Mouse (Mus musculus) spleen, postnatal 4 days (tissue): ENCODE measurements around the gene Arhgap31.

ENCODE experiments used
- DNase-seq, 2 experiments: peaks; one replicate each; pipeline ENCODE4 v3.0.0; 2022; ENCODE audit warnings: low spot score in 2 of 2

The Arhgap31 gene

GRCm38 (mm10) chr16:38598986-38599680 lies 113.9 kb downstream of the Arhgap31 start:
- DNase-seq, result no peak

- no peak for DNase-seq
Measured at GRCm38 (mm10) chr16:38596651-38597050, 116.4 kb downstream of the Arhgap31 start.

- DNase-seq, result no peak
Measured at GRCm38 (mm10) chr16:38596099-38596498, 117.0 kb downstream of the Arhgap31 start.

GRCm38 (mm10) chr16:38594435-38594834 lies 118.6 kb downstream of the Arhgap31 start:
- no peak for DNase-seq

- no peak for DNase-seq
Measured at GRCm38 (mm10) chr16:38592946-38593345, 120.1 kb downstream of the Arhgap31 start.

- no peak for DNase-seq
Measured at GRCm38 (mm10) chr16:38592026-38592678, 120.9 kb downstream of the Arhgap31 start.

GRCm38 (mm10) chr16:38591506-38591905 lies 121.6 kb downstream of the Arhgap31 start:
- DNase-seq, result no peak

GRCm38 (mm10) chr16:38587572-38587971 lies 125.5 kb downstream of the Arhgap31 start:
- DNase-seq, result no peak

GRCm38 (mm10) chr16:38587163-38587562 lies 125.9 kb downstream of the Arhgap31 start:
- DNase-seq, result no peak

- no peak for DNase-seq
Measured at GRCm38 (mm10) chr16:38585186-38585585, 127.9 kb downstream of the Arhgap31 start.

GRCm38 (mm10) chr16:38584761-38585160 lies 128.3 kb downstream of the Arhgap31 start:
- DNase-seq, result no peak

- DNase-seq, result no peak
Measured at GRCm38 (mm10) chr16:38571481-38571880, 141.6 kb downstream of the Arhgap31 start.

GRCm38 (mm10) chr16:38568192-38568591 lies 144.9 kb downstream of the Arhgap31 start:
- no peak for DNase-seq

- no peak for DNase-seq
Measured at GRCm38 (mm10) chr16:38563516-38563915, 149.6 kb downstream of the Arhgap31 start.

- no peak for DNase-seq
Measured at GRCm38 (mm10) chr16:38562968-38563327, 150.1 kb downstream of the Arhgap31 start.

- DNase-seq, result peak; percentile 92 to 96
Measured at GRCm38 (mm10) chr16:38562131-38562967, 150.7 kb downstream of the Arhgap31 start.

GRCm38 (mm10) chr16:38558221-38558748 lies 154.8 kb downstream of the Arhgap31 start, which contains the start of gene Tmem39a:
Tmem39a (plus strand) TSS chr16:38558698.
- DNase-seq, result no peak

GRCm38 (mm10) chr16:38555988-38556387 lies 157.1 kb downstream of the Arhgap31 start:
- DNase-seq, result no peak

- DNase-seq, result peak; percentile 64 to 86
Measured at GRCm38 (mm10) chr16:38549479-38550396, 163.3 kb downstream of the Arhgap31 start, which contains the start of gene Poglut1. Poglut1 (minus strand) TSS chr16:38550258.
